Mouse (Mus musculus) brain, embryonic 14.5 days (tissue): ENCODE measurements around the gene Zbtb9.

Source experiments
- CTCF ChIP-seq: fragments of 200-500 bp; IDR thresholded peaks from 2 replicates; pipeline ENCODE4 v1.5.1; 2012; ENCODE audit warnings: inconsistent platforms, mild to moderate bottlenecking, moderate library complexity, borderline replicate concordance; ENCODE audit not compliant: insufficient read depth, insufficient read length; ENCODE audit errors: extremely low read depth
- POLR2A ChIP-seq: fragments of 200-500 bp; IDR thresholded peaks from 2 replicates; pipeline ENCODE4 v1.6.1; 2012; ENCODE audit warnings: mild to moderate bottlenecking, inconsistent platforms, borderline replicate concordance; ENCODE audit not compliant: poor library complexity, insufficient read depth, insufficient read length, severe bottlenecking; ENCODE audit errors: extremely low read depth

DNA sequence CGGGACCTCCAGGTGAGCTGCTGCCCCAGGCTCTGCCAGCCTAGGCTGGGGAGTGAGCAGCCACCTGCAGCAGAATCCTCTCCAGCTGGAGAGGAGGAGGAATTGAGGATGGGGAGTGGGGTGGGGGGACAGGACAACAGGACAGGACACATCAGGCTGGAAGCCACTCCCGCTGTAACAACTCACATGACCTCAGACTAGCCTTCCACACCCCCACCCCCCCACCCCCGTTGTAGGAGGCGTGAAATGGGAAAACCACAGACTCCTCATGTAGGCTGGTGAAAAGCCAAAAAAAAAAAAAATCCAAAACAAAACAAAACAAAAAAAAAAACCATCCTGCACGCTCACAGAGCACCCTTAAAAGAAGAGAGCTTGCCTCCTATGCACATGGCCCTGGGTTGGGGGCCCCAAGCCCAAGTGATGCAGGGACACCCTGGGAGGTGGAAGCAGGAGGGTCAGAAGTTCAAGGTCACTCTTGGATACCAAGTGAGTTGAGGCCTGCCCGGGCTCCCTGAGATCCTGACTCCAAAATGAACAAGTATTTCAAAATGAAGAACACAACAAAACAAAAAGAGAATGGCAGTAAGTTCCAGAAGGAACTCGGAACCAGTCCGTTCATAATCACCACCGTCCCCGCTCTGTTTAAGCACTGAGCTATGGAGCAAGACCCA lies 66.6 kb downstream of the Zbtb9 start:
- TF ChIP-seq CTCF (no peak), POLR2A (no peak)
